Mouse (Mus musculus): ENCODE measurements at regions not wholly inside any gene's neighbourhood (a gene's known extent, or its start where the extent isn't known, plus 50 kb on each side); places are given as distances from the start of the nearest gene placed in this dataset.

DNA sequence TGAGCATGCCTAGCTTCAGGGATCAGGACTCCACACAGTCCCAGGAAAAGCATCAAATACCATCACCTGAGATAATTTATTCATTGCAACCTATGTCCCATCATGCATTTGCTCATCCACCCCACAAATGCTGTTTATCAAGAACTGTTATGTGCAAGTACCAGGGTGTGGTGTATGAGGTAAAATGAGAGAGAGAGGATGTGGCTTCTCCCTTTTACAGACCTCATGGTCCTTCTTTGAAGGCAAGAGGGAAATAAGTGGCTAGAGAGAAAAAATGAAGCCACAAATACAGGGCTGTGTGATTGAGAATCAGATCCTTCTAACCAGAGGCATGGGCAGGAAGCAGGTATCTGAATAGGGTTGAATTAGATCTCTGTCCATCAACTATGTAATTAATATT, 51.3 kb upstream of the Camk1g start:
- no peaks in the 10 kb centered on the region for H3K9me3 ChIP-seq (ENCODE audit: control insufficient read depth, low read length)
- ATAC-seq (ENCODE audit: low read depth): no peak
- no peak overlapping the region for H3K4me2 ChIP-seq (ENCODE audit: low read depth, low read length)
- no peak overlapping the region for H3K27ac ChIP-seq (ENCODE audit: low read length)
- H3K36me3 ChIP-seq (ENCODE audit: control insufficient read depth, insufficient read depth, low read length): no peaks in the 10 kb centered on the region
- no peaks in the 10 kb centered on the region for H3K27me3 ChIP-seq (ENCODE audit: control insufficient read depth, insufficient read depth, low read depth, low read length)
- peaks cover 26% of the 10 kb centered on the region for H3K4me1 ChIP-seq (replicated peaks; ENCODE audit: control insufficient read depth, insufficient read depth, low read length)
- H3K4me3 ChIP-seq (ENCODE audit: low read length): no peak overlapping the region
- no peak overlapping the region for H3K9ac ChIP-seq (ENCODE audit: low read length)

MicroRNAs encoded in the stretch of these regions (microRNA counts, 519-probe panel; counts per million panel counts)
- microRNA mmu-miR-205: 4,316 counts per million, percentile 87 among the panel's probes with 10 or more counts

Small RNA genes in the stretch of these regions (microRNA-seq; reads per million reads assigned to microRNA genes)
- 1,770 reads per million, percentile 80 among the genes with 10 or more reads in this experiment for gene Mir205
